Mouse (Mus musculus) gastrocnemius, postnatal 14 days (tissue): ENCODE data around the gene Stk38. TPM values are rescaled to one million over a fixed set of nuclear protein-coding genes. Genes with fewer than 3 reads are reported as not detected.

Experiments used
- DNase-seq: peaks from one replicate; pipeline ENCODE4 v3.0.0; 2021; ENCODE audit warnings: mixed read lengths
- intact Hi-C: fragments of 180-260 bp; cut with DNase I; formaldehyde crosslinking; loops from one replicate; pipeline ENCODE4 v1.15.1; 2025; ENCODE audit warnings: low total_unique reads
- long read RNA-seq, 2 experiments: library from polyadenylated mRNA; stranded (forward); transcript quantifications; one replicate each; pipeline ENCODE4 v2.0.0; 2021
- total RNA-seq, 2 experiments: library from RNA; stranded (reverse); gene quantifications; 2 replicates each; pipeline ENCODE4 v1.2.3; 2021

Gene Stk38
- 10 to 100 TPM; 25.3 to 29.0 TPM for total RNA-seq
- long read RNA-seq, experiment 1, transcript Stk38-201 (14 exons, 3,351 nt), result major isoform, 21 of 33 reads
- long read RNA-seq, experiment 1, partial matches to known transcripts, result 1 of 33 reads
- long read RNA-seq, experiment 1, other reads (novel, unspliced or antisense), result 7 of 33 reads
- long read RNA-seq, experiment 2, transcript Stk38-202 (14 exons, 3,354 nt), result minor isoform, 9 of 37 reads
- long read RNA-seq, experiment 2, transcript Stk38-201 (14 exons, 3,351 nt), result major isoform, 18 of 37 reads
- long read RNA-seq, experiment 2, partial matches to known transcripts, result 2 of 37 reads
- long read RNA-seq, experiment 2, other reads (novel, unspliced or antisense), result 8 of 37 reads

- intact Hi-C loops, result no loop called here
- DNase-seq, result peak; percentile 91
Observed at GRCm38 (mm10) chr17:29007641-29008325, at the start of gene Stk38. Stk38 (minus strand) TSS chr17:29007995.

DNA sequence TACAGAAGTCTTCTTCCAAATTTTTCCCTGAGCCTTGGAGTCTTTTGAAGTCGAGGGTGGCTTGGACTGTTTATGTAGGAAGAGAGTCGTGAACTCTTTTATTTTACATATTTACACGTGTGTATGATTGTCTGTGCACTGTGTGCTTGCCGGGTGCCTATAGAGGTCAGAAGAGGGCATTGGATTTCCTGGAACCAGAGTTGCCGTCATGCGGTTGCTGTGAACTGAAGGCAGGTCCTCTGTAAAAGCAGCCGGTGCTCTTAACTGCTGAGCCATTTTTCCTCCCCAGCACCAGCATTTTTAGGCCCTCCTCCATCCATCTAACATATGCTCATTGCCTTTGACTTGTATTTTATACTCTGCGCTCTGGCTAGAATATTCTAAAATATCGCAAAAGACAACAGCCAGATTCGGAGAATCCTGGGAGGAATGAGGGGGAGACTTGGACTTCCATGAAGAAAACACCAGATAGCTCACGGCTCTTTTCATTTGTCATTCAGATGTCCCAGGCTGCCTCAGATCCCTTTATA is 49.6 kb upstream of the Stk38 start:
- DNase-seq, result no peak
- intact Hi-C loops, result no loop called here

DNA sequence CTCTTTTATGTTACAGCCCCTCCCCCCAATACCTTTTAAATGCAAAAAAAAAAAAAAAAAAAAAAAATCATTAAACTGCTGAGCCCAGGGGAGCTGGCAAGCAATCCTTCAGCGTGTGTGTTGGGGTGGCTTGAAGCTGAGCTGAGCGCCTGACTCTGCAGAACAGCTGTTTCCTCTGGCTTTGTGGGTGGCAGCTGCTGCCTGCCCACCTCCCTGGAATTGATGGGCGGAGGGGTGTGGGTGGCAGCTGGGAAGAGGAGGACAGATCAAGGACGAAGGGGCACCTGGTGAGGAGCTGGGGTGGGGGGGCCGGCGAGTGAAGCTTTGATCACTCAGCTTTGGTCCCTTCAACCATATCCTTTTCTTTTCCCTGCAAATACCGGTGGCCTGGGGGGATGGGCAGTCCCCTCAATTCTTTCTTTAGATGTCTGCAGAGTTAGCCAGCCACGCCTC is 48.9 kb upstream of the Stk38 start:
- DNase-seq, result peak; percentile 45
- intact Hi-C loops, result no loop called here

GRCm38 (mm10) chr17:29056207-29056606 is 48.4 kb upstream of the Stk38 start:
- intact Hi-C loops, result no loop called here
- no peak for DNase-seq

DNA sequence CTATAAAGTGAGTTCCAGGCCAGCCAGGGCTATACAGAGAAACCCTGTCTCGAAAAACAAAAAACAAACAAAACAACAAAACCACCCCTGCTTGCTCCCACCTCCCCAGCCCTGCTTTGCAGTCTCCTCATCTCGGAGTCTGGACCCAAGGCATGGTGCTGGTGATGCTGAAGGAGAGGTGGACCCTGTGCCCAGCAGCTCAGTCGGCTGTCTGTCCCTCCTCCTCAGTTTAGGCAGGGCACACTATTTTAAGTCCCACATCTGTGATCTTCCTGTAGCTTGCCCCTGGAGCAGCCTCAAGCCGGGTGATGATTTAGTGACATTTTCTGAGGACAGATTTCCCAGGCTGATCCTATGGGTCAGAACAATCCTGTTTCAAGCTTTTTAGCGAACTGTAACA is 47.8 kb upstream of the Stk38 start:
- DNase-seq, result no peak
- intact Hi-C loops, result no loop called here

GRCm38 (mm10) chr17:29054429-29054828 is 46.6 kb upstream of the Stk38 start:
- DNase-seq, result no peak
- intact Hi-C loops, result no loop called here

GRCm38 (mm10) chr17:29053841-29054240 is 46.0 kb upstream of the Stk38 start:
- peak; percentile 79 for DNase-seq
- intact Hi-C loops, result no loop called here

DNA sequence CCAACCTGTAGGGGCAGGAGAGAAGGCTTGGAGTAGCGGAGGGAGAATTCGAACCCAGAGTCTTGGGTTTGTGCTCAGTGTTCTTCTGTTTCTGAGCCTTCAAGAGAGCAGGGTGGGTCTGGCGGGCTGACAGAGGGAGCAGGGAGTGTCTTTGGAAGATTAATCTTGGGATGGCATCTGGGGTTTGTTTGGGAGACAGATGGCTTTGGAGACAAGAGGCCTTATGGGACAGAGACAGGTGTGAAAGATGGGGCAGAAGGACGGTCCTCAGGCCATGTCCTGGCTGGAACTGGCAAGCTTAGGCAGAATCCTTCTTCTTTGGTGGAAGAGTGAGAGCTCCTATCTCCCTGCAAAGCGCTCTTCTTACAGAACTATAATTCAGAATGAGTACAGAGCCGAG is 45.3 kb upstream of the Stk38 start:
- DNase-seq, result no peak
- intact Hi-C loops, result no loop called here

DNA sequence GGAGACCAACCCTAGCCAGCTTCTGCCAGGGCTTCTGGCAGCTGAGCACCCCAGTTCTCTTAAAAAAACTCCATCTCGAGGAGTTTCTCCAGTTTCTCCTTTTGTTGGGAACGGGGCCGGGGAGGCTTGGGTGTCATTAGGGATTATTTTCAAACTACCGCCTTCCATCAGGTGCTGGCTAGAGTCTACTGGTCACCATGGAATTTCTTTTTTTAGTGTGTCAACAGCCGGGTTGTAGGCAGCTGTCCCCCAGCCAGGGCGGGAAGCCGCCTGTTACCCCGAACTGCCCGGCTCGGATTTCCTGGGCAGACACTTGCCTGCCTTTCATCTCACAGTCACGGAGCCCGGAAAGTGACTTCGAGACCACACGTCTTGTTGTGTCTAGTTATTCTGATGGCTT is 43.0 kb upstream of the Stk38 start:
- intact Hi-C loops, result no loop called here
- DNase-seq, result peak; percentile 77

DNA sequence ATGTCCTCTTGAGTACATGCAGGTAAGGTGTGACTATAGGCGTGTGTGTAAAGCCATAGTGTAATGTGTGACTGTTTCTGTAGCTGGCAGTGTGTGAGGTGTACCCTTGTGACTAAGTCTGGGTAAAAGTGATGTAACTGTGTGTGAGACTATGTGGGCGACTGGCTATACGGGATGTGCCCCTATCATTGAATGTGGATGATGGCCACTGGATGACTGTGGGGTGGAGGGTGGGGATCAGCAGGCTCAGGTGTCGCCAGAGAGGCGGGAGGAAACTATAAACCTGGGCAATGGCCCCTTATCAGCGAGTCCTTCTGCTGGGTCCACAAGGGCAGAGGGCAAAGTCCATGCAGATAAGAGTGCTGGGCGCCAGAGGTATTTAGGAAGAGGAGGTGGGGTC is 42.1 kb upstream of the Stk38 start:
- DNase-seq, result no peak
- intact Hi-C loops, result loop anchor here (2.0 to 10.0 kb wide), 3 partner anchors 47 to 195 kb away; no protein-coding TSS in a partner anchor

GRCm38 (mm10) chr17:29049508-29049889 is 41.7 kb upstream of the Stk38 start:
- intact Hi-C loops, result loop anchor here (2.0 to 10.0 kb wide), 3 partner anchors 48 to 195 kb away; no protein-coding TSS in a partner anchor
- no peak for DNase-seq

GRCm38 (mm10) chr17:29048748-29049507 is 41.1 kb upstream of the Stk38 start:
- intact Hi-C loops, result loop anchor here (2.0 to 10.0 kb wide), 3 partner anchors 48 to 196 kb away; no protein-coding TSS in a partner anchor

GRCm38 (mm10) chr17:29047697-29048514 is 40.1 kb upstream of the Stk38 start:
- intact Hi-C loops, result loop anchor here (2.0 to 10.0 kb wide), 3 partner anchors 49 to 197 kb away; no protein-coding TSS in a partner anchor
- DNase-seq, result no peak

More at GRCm38 (mm10) chr17:29048748-29049507, 41.1 kb upstream of the Stk38 start:
- peak; percentile 82 for DNase-seq

- DNase-seq, result no peak
- intact Hi-C loops, result loop anchor here (5.0 to 10.0 kb wide), 2 partner anchors 50 to 198 kb away; no protein-coding TSS in a partner anchor
Observed at GRCm38 (mm10) chr17:29046863-29047262, 39.1 kb upstream of the Stk38 start.

DNA sequence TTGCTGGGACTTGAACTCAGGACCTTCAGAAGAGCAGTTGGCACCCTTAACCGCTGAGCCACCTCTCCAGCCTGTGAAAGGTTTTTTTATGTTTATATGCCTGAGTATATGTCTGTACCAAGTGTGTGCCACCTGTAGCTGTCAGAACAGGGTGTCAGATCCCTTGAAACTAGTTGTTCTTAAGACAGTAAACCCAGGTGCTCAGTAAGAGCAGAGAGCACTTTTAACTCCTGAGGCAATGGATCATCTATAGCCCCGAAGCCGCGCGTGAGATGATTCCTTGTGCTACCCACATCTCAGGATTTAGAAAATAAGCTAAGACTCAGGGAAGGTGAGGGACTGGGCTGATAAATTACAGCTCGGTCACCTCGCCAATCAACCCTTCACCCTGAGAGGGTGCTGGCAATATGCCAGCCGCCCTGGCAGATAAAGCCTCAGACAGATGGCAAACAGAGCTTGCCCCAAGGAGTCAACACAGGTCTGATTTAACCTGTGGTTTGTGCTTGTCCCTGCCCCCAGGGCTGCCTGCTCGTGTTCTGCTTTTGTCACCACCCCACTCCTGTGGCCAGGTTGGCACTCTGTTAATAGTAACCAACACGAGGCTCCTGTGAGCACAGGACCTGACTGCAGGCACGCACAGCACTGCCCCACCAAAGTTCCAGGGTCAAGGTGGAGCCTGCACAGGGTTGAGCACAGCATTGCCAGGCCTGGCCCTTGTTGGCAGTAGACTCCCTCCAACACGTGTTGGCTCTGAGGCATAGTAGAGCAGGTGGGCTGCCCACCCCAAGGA is 38.1 kb upstream of the Stk38 start:
- DNase-seq, result no peak

GRCm38 (mm10) chr17:29044925-29045319 is 37.1 kb upstream of the Stk38 start:
- intact Hi-C loops, result loop anchor here (5.0 to 10.0 kb wide), 2 partner anchors 52 to 200 kb away; no protein-coding TSS in a partner anchor
- no peak for DNase-seq

More for the DNA sequence above, 38.1 kb upstream of the Stk38 start:
- intact Hi-C loops, result loop anchor here (5.0 to 10.0 kb wide), 2 partner anchors 51 to 199 kb away; no protein-coding TSS in a partner anchor

GRCm38 (mm10) chr17:29044146-29044924 is 36.5 kb upstream of the Stk38 start:
- DNase-seq, result no peak
- intact Hi-C loops, result loop anchor here (10.0 kb wide), 1 partner anchor 200 kb away; no protein-coding TSS in a partner anchor
